Mouse (Mus musculus): ENCODE data around the gene Clcc1.

- TF ChIP-seq POLR2A (IDR thresholded peaks at IDR 0.05; ENCODE audit: control insufficient read depth, extremely low read depth, insufficient read depth, low read length, poor library complexity) (no peak), CTCF (IDR thresholded peaks at IDR 0.05; ENCODE audit: borderline replicate concordance, control insufficient read depth, extremely low read depth, insufficient read depth, low read length, poor library complexity) (no peak)
Observed at GRCm38 (mm10) chr3:108701256-108701655, 47.5 kb downstream of the Clcc1 start.
